Mouse (Mus musculus): ENCODE measurements around the gene Zfp36l2.

- TF ChIP-seq CTCF (IDR thresholded peaks at IDR 0.05), result no peak
- TF ChIP-seq EP300 (IDR thresholded peaks at IDR 0.05), result no peak
Observed at GRCm38 (mm10) chr17:84144130-84144529, 43.6 kb downstream of the Zfp36l2 start.
